ENCODE assay signal across 9 mouse cellular contexts in the genomic region with DNA sequence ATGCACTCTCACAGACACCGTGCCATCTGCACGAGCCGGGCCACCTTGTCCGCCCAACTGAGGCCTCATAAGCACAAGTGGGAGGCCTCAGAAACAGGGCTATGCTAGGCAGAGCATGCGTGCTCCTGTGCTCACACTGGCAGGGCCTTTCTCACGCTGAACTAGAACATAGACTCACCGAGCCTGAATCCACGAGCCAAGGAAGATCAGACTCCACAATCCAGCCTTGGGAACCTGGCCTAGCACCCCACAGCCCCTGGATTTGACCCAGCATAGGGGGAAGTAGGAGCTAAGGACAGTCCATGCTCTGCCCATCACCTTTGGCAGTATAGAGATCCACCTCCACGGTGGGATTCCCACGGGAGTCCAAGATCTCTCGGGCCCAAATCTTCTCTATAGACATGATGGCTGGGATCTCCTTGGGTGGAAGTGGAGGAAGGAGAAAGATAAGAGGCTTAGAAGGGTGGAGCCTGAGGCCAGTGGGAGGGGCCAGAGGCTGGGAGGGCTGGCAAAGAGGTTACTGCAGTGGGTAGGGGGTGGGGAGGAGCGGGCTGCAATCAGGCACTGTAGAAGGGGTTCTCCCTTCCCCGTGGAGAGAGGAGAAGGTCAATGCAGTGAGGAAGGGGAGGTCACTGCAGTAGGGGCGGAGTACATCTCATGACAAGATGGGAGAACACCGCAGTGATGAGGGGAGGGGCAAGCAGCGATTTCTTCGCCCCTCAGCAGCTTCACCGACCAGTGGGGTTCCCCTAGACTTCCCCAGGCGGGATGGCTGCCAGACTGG. TPM values are rescaled to one million over a fixed set of nuclear protein-coding genes. Genes with fewer than 3 reads are reported as not detected.
DNase-seq lines count a peak whose midpoint lies in the region; ATAC-seq and TF ChIP-seq lines count a peak whose summit lies in the region.
"Had no signal": no experiment of that assay in that cellular context is flagged by ENCODE, and none has a peak within 500 bp of the region (broad histone marks: within the 10 kb centered on the region; RNA-seq: fewer than 3 reads in every experiment).

No protein-coding gene starts in this region.

- DNase-seq in heart, adult 9 months (ENCODE audit: low spot score in 2 of 2) = no peak
- peak; percentile 75 for DNase-seq in A20 (ENCODE audit: low read depth, low spot score)
- no peak for DNase-seq in forebrain, postnatal 0 days
- DNase-seq in liver, embryonic 11.5 days (ENCODE audit: low spot score) = no peak
- no peak for DNase-seq in gastrocnemius, postnatal 25 days

- ATAC-seq in heart, embryonic 11.5 days (replicated peaks; ENCODE audit: insufficient number of reproducible peaks, low FRiP score, low TSS enrichment) = 0 out of 2 replicates have a peak, but pooled peaks have one; percentile 29
- 0 out of 2 replicates have a peak, but pooled peaks have one; percentile 12 for ATAC-seq in forebrain, postnatal 0 days
- ATAC-seq in liver, embryonic 11.5 days (replicated peaks; ENCODE audit: low FRiP score) = peak; percentile 48; the same call in 1 of the 2 replicates
- ATAC-seq in stomach, embryonic 14.5 days (ENCODE audit: insufficient number of reproducible peaks, insufficient read depth, low FRiP score, low read depth) = peak; percentile 24

- peaks cover 22% of the 10 kb centered on the region for H3K4me1 ChIP-seq in heart, embryonic 11.5 days (ENCODE audit: control insufficient read depth, insufficient read depth, low read length)
- H3K4me1 ChIP-seq in brown adipose tissue, adult 24 weeks (ENCODE audit: control insufficient read depth, insufficient read depth, insufficient read length, low read length) = no peaks in the 10 kb centered on the region
- 0 out of 2 replicates have a peak, but pooled peaks cover 5% of the 10 kb centered on the region for H3K4me1 ChIP-seq in forebrain, postnatal 0 days (ENCODE audit: insufficient read depth)
- H3K4me1 ChIP-seq in liver, embryonic 11.5 days (replicated peaks; ENCODE audit: control insufficient read depth, insufficient read depth, low read length) = peaks cover 25% of the 10 kb centered on the region
- peaks cover 8% of the 10 kb centered on the region; the same call in 1 of the 2 replicates for H3K4me1 ChIP-seq in stomach, embryonic 14.5 days (ENCODE audit: control insufficient read depth, insufficient read depth, low read length)

- H3K27ac ChIP-seq in heart, embryonic 11.5 days (ENCODE audit: low read depth, low read length) = no peak overlapping the region
- H3K27ac ChIP-seq in brown adipose tissue, adult 24 weeks (replicated peaks; ENCODE audit: low read depth, low read length) = no peak overlapping the region
- peak overlapping the region; percentile 40; the same call in 1 of the 2 replicates for H3K27ac ChIP-seq in forebrain, postnatal 0 days (ENCODE audit: low read depth, low read length)
- H3K27ac ChIP-seq in liver, embryonic 11.5 days (ENCODE audit: low read depth, low read length) = no peak overlapping the region
- H3K27ac ChIP-seq in stomach, embryonic 14.5 days (ENCODE audit: low read length) = no peak overlapping the region

- WGBS in heart, embryonic 11.5 days (ENCODE audit: insufficient replicate concordance) = 21% methylated on average over 19 of the region's 19 CpGs
- 26% methylated on average over 19 of the region's 19 CpGs for WGBS in forebrain, postnatal 0 days
- 25% methylated on average over 19 of the region's 19 CpGs for WGBS in liver, embryonic 11.5 days
- WGBS in stomach, embryonic 14.5 days = 32% methylated on average over 18 of the region's 19 CpGs

- TF ChIP-seq CTCF in forebrain, postnatal 0 days (IDR thresholded peaks at IDR 0.05; ENCODE audit: low read depth) = no peak

- H3K9ac ChIP-seq in heart, embryonic 11.5 days (ENCODE audit: low read depth, low read length) = no peak overlapping the region; the same call in 1 of the 2 replicates
- H3K9ac ChIP-seq in forebrain, postnatal 0 days = peak overlapping the region; percentile 67
- no peak overlapping the region for H3K9ac ChIP-seq in liver, embryonic 11.5 days (ENCODE audit: low read depth, low read length)
- H3K9ac ChIP-seq in stomach, embryonic 14.5 days (replicated peaks; ENCODE audit: low read depth, low read length) = no peak overlapping the region

- H3K27me3 ChIP-seq in heart, embryonic 11.5 days (ENCODE audit: control insufficient read depth, insufficient read depth, low read length) = peaks cover 16% of the 10 kb centered on the region
- no peaks in the 10 kb centered on the region for H3K27me3 ChIP-seq in forebrain, postnatal 0 days (ENCODE audit: insufficient read depth, low read length)
- peaks cover 42% of the 10 kb centered on the region for H3K27me3 ChIP-seq in liver, embryonic 11.5 days (replicated peaks; ENCODE audit: control insufficient read depth, insufficient read depth, low read length)
- no peaks in the 10 kb centered on the region for H3K27me3 ChIP-seq in stomach, embryonic 14.5 days (ENCODE audit: control insufficient read depth, insufficient read depth, low read length)

- H3K9me3 ChIP-seq in heart, embryonic 11.5 days (replicated peaks; ENCODE audit: control insufficient read depth, low read length) = no peaks in the 10 kb centered on the region
- H3K9me3 ChIP-seq in forebrain, postnatal 0 days (ENCODE audit: low read length) = no peaks in the 10 kb centered on the region
- H3K9me3 ChIP-seq in liver, embryonic 11.5 days (ENCODE audit: control insufficient read depth, low read length) = no peaks in the 10 kb centered on the region
- H3K9me3 ChIP-seq in stomach, embryonic 14.5 days (ENCODE audit: control insufficient read depth, low read depth, low read length) = no peaks in the 10 kb centered on the region

- H3K4me2 ChIP-seq in heart, embryonic 11.5 days = peak overlapping the region; percentile 91
- peak overlapping the region; percentile 76 for H3K4me2 ChIP-seq in forebrain, postnatal 0 days (ENCODE audit: low read depth)
- peak overlapping the region; percentile 68 for H3K4me2 ChIP-seq in liver, embryonic 11.5 days
- H3K4me2 ChIP-seq in stomach, embryonic 14.5 days (replicated peaks; ENCODE audit: low read depth, low read length) = peak overlapping the region; percentile 84

- peak overlapping the region; percentile 56 for H3K4me3 ChIP-seq in heart, embryonic 11.5 days (ENCODE audit: low read depth, low read length)
- peak overlapping the region; percentile 66; the same call in 1 of the 2 replicates for H3K4me3 ChIP-seq in brown adipose tissue, adult 24 weeks (ENCODE audit: insufficient read depth, low read depth, low read length)
- peak overlapping the region; percentile 54 for H3K4me3 ChIP-seq in forebrain, postnatal 0 days (ENCODE audit: low read depth, low read length)
- H3K4me3 ChIP-seq in liver, embryonic 11.5 days (ENCODE audit: low read depth, low read length) = peak overlapping the region; percentile 53; the same call in 1 of the 2 replicates
- H3K4me3 ChIP-seq in stomach, embryonic 14.5 days (ENCODE audit: low read depth, low read length) = peak overlapping the region; percentile 48

- H3K36me3 ChIP-seq in heart, embryonic 11.5 days (ENCODE audit: control insufficient read depth, insufficient read depth, low read length) = no peaks in the 10 kb centered on the region
- H3K36me3 ChIP-seq in forebrain, postnatal 0 days (ENCODE audit: insufficient read depth) = no peaks in the 10 kb centered on the region; the same call in 1 of the 2 replicates
- no peaks in the 10 kb centered on the region for H3K36me3 ChIP-seq in liver, embryonic 11.5 days (ENCODE audit: control insufficient read depth, insufficient read depth, low read length)
- H3K36me3 ChIP-seq in stomach, embryonic 14.5 days (ENCODE audit: control insufficient read depth, insufficient read depth, low read length) = no peaks in the 10 kb centered on the region

RNA-seq across cellular contexts. Expression of gene Eno2, which starts 1.4 kb away (rescaled TPM):
- polyA plus RNA-seq in heart, embryonic 11.5 days (2014; fragmentation: Nextera tagmentation; extraction: Ambion mirVana) = 5.3 TPM in 2 replicates
- polyA plus RNA-seq in brown adipose tissue, adult 24 weeks (2012; ENCODE audit: insufficient read depth, insufficient read length, missing spikeins) = 0.63 TPM in 1 of 2 replicates, not detected in the other
- total RNA-seq in forebrain, postnatal 0 days (2014; rRNA removed) = 130 and 148 TPM in 2 replicates
- 88.5 and 113 TPM in 2 replicates for polyA plus RNA-seq in forebrain, postnatal 0 days (2015; fragmentation: Nextera tagmentation; extraction: Ambion mirVana)
- polyA plus RNA-seq in liver, embryonic 11.5 days (2014; fragmentation: Nextera tagmentation; extraction: Ambion mirVana) = 2.1 and 2.6 TPM in 2 replicates
- 9.5 and 9.7 TPM in 2 replicates for polyA plus RNA-seq in stomach, embryonic 14.5 days (2014; fragmentation: Nextera tagmentation; extraction: Ambion mirVana)
- total RNA-seq in gastrocnemius, postnatal 25 days (2021) = 1 to 10 TPM; 2.1 to 3.0 TPM

RNA-seq across cellular contexts. Expression of gene Lrrc23, which starts 11.4 kb away (rescaled TPM):
- polyA plus RNA-seq in heart, embryonic 11.5 days (2014; fragmentation: Nextera tagmentation; extraction: Ambion mirVana) = not detected in 2 replicates
- not detected in 2 replicates for polyA plus RNA-seq in brown adipose tissue, adult 24 weeks (2012; ENCODE audit: insufficient read depth, insufficient read length, missing spikeins)
- total RNA-seq in forebrain, postnatal 0 days (2014; rRNA removed) = 13.7 and 13.8 TPM in 2 replicates
- polyA plus RNA-seq in forebrain, postnatal 0 days (2015; fragmentation: Nextera tagmentation; extraction: Ambion mirVana) = 9.6 and 14.7 TPM in 2 replicates
- 0.11 TPM in 1 of 2 replicates, not detected in the other for polyA plus RNA-seq in liver, embryonic 11.5 days (2014; fragmentation: Nextera tagmentation; extraction: Ambion mirVana)
- 0.32 and 0.35 TPM in 2 replicates for polyA plus RNA-seq in stomach, embryonic 14.5 days (2014; fragmentation: Nextera tagmentation; extraction: Ambion mirVana)
- total RNA-seq in gastrocnemius, postnatal 25 days (2021) = under 1 TPM in 1 of 2 experiments, not detected in 1; 0.18 TPM

RNA-seq across cellular contexts. Expression of gene Atn1, which starts 11.8 kb away (rescaled TPM):
- 7.4 and 9.5 TPM in 2 replicates for polyA plus RNA-seq in heart, embryonic 11.5 days (2014; fragmentation: Nextera tagmentation; extraction: Ambion mirVana)
- polyA plus RNA-seq in brown adipose tissue, adult 24 weeks (2012; ENCODE audit: insufficient read depth, insufficient read length, missing spikeins) = 31.7 and 35.7 TPM in 2 replicates
- total RNA-seq in forebrain, postnatal 0 days (2014; rRNA removed) = 15.0 and 16.7 TPM in 2 replicates
- polyA plus RNA-seq in forebrain, postnatal 0 days (2015; fragmentation: Nextera tagmentation; extraction: Ambion mirVana) = 19.3 and 24.2 TPM in 2 replicates
- polyA plus RNA-seq in liver, embryonic 11.5 days (2014; fragmentation: Nextera tagmentation; extraction: Ambion mirVana) = 4.4 and 5.5 TPM in 2 replicates
- polyA plus RNA-seq in stomach, embryonic 14.5 days (2014; fragmentation: Nextera tagmentation; extraction: Ambion mirVana) = 15.0 and 18.5 TPM in 2 replicates
- total RNA-seq in gastrocnemius, postnatal 25 days (2021) = 10 to 100 TPM; 31.8 to 32.4 TPM

RNA-seq across cellular contexts. Expression of gene Gm45234, which starts 12.3 kb away (rescaled TPM):
- polyA plus RNA-seq in heart, embryonic 11.5 days (2014; fragmentation: Nextera tagmentation; extraction: Ambion mirVana) = not detected in 2 replicates
- not detected in 2 replicates for polyA plus RNA-seq in brown adipose tissue, adult 24 weeks (2012; ENCODE audit: insufficient read depth, insufficient read length, missing spikeins)
- not detected in 2 replicates for total RNA-seq in forebrain, postnatal 0 days (2014; rRNA removed)
- polyA plus RNA-seq in forebrain, postnatal 0 days (2015; fragmentation: Nextera tagmentation; extraction: Ambion mirVana) = 0.11 TPM in 1 of 2 replicates, not detected in the other
- polyA plus RNA-seq in liver, embryonic 11.5 days (2014; fragmentation: Nextera tagmentation; extraction: Ambion mirVana) = 0.15 TPM in 1 of 2 replicates, not detected in the other
- polyA plus RNA-seq in stomach, embryonic 14.5 days (2014; fragmentation: Nextera tagmentation; extraction: Ambion mirVana) = not detected in 2 replicates
- total RNA-seq in gastrocnemius, postnatal 25 days (2021) = 1 to 10 TPM in 1 of 2 experiments, not detected in 1; 2.2 TPM
- total RNA-seq: left cerebral cortex, postnatal 25 days had no signal

RNA-seq across cellular contexts. Expression of gene Grcc10, which starts 26.9 kb away (rescaled TPM):
- 352 and 380 TPM in 2 replicates for polyA plus RNA-seq in heart, embryonic 11.5 days (2014; fragmentation: Nextera tagmentation; extraction: Ambion mirVana)
- 301 and 355 TPM in 2 replicates for polyA plus RNA-seq in brown adipose tissue, adult 24 weeks (2012; ENCODE audit: insufficient read depth, insufficient read length, missing spikeins)
- 257 and 314 TPM in 2 replicates for total RNA-seq in forebrain, postnatal 0 days (2014; rRNA removed)
- polyA plus RNA-seq in forebrain, postnatal 0 days (2015; fragmentation: Nextera tagmentation; extraction: Ambion mirVana) = 699 and 862 TPM in 2 replicates
- 147 and 167 TPM in 2 replicates for polyA plus RNA-seq in liver, embryonic 11.5 days (2014; fragmentation: Nextera tagmentation; extraction: Ambion mirVana)
- polyA plus RNA-seq in stomach, embryonic 14.5 days (2014; fragmentation: Nextera tagmentation; extraction: Ambion mirVana) = 445 and 505 TPM in 2 replicates
- 100 to 1,000 TPM; 163 to 167 TPM for total RNA-seq in gastrocnemius, postnatal 25 days (2021)
